Mouse (Mus musculus): ENCODE measurements around the gene Sh3rf3. TPM values are rescaled to one million over a fixed set of nuclear protein-coding genes. Genes with fewer than 3 reads are reported as not detected.
A peak's percentile ranks its signal among the peaks of the same experiment; 100 is the strongest.

Gene Sh3rf3
- polyA plus RNA-seq, 2 experiments, result not detected

DNA sequence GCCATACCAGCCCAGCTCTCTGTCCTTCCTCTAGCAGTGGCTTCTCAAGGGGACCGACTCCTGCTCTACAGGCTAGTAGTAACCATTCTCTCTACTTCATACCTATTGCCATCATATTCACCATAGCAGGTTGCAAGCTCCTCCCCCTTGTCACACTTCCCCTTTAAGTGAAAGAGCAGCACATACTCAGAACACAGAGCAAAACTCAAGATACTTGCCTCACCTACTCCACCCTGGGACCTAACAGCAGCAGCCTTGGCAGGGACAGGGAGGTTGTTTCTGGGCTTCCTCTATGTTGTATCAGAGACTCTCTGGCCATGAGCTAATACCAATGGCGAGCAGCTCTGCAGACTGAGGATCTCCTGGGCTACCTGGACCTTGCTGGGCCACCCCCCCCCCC, 312.3 kb downstream of the Sh3rf3 start:
- no peak overlapping the region for H3K4me2 ChIP-seq (ENCODE audit: low read depth)
- H3K9me3 ChIP-seq (ENCODE audit: control insufficient read depth, low read length), result no peaks in the 10 kb centered on the region
- H3K36me3 ChIP-seq (replicated peaks; ENCODE audit: control insufficient read depth, insufficient read depth, low read depth), result no peaks in the 10 kb centered on the region
- DNase-seq (ENCODE audit: low read depth in 3 of 3, low spot score in 3 of 3) (no peak), ATAC-seq (ENCODE audit: insufficient read depth) (no peak)
- H3K4me3 ChIP-seq (ENCODE audit: insufficient read depth in 1 of 2, low read depth in 2 of 2, low read length in 2 of 2), result no peak overlapping the region
- TF ChIP-seq EP300 (IDR thresholded peaks at IDR 0.05; ENCODE audit: low read depth), result no peak
- no peak for TF ChIP-seq CTCF (IDR thresholded peaks at IDR 0.05; ENCODE audit: low read depth)
- WGBS (ENCODE audit: insufficient replicate concordance), result 59% methylated on average over 2 of the region's 2 CpGs
- H3K27me3 ChIP-seq (ENCODE audit: control insufficient read depth, insufficient read depth, low read length), result no peaks in the 10 kb centered on the region
- H3K27ac ChIP-seq, result no peak overlapping the region
- H3K9ac ChIP-seq (replicated peaks), result no peak overlapping the region
- no peaks in the 10 kb centered on the region for H3K4me1 ChIP-seq (replicated peaks; ENCODE audit: control insufficient read depth in 2 of 2, insufficient read depth in 2 of 2, low read length in 1 of 2)

DNA sequence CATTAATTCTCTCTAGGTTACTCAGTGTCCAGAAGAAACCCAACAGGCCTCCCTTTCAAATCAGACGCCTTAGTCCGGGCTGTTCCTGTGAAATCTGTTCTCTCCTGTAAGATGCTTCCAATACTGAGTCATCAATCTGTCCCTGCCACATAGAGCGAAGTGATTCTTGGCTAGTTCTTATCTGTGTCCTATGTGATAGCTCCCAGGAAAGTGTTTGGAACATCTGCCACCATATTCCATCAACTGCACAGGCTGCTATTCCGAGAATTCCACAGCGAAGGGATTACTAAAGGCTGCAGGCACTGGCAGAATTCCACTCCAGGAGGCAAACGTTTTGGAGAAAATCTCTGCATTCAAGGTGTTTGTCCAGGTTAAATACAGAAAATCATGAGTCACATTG, 314.5 kb downstream of the Sh3rf3 start:
- ATAC-seq (ENCODE audit: insufficient read depth), result no peak
- no peak overlapping the region for H3K9ac ChIP-seq (replicated peaks)
- no peaks in the 10 kb centered on the region for H3K27me3 ChIP-seq (ENCODE audit: control insufficient read depth, insufficient read depth, low read length)
- no peaks in the 10 kb centered on the region for H3K36me3 ChIP-seq (replicated peaks; ENCODE audit: control insufficient read depth, insufficient read depth, low read depth)
- H3K4me2 ChIP-seq (ENCODE audit: low read depth), result no peak overlapping the region
- no peak for TF ChIP-seq CTCF (IDR thresholded peaks at IDR 0.05; ENCODE audit: low read depth)
- H3K27ac ChIP-seq, result no peak overlapping the region
- no peak for DNase-seq (ENCODE audit: low read depth in 3 of 3, low spot score in 3 of 3)
- no peak overlapping the region for H3K4me3 ChIP-seq (ENCODE audit: insufficient read depth in 1 of 2, low read depth in 2 of 2, low read length in 2 of 2)
- WGBS (ENCODE audit: insufficient replicate concordance), result 50% methylated on average over 6 of the region's 6 CpGs
- no peaks in the 10 kb centered on the region; a peak in 1 of 4 replicates for H3K4me1 ChIP-seq (replicated peaks; ENCODE audit: control insufficient read depth in 2 of 2, insufficient read depth in 2 of 2, low read length in 1 of 2)
- H3K9me3 ChIP-seq (ENCODE audit: control insufficient read depth, low read length), result no peaks in the 10 kb centered on the region

DNA sequence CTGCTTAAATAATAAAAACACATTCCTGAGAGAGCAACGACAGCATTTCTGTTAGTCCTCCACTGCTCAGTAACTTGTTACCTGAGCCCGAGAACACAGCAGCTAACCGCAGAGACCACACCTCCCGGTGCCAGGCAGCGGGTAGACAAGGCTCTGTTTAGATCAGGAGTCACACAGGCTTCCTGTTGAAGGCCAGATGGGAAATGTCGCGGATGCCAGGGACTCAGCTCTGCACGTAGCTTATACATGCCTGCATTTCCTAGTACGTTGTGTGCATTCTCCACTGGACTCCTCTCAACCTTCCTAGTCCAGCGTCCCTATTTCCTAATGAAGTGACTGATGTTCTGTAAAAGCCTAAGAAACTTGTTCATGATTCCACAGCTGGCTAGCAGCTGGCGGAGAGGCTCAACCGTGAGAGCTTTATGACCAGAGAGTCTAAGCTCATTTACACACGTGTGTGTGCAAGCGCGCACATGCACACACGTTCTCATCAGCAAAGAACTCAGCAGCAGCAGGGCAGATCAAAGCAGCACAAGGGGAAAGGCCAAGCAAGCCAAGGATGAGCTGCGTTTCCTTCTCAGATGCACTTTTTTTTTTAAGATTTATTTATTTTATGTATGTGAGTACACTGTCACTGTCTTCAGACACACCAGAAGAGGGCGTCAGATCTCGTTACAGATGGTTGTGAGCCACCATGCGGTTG, 318.9 kb downstream of the Sh3rf3 start:
- Histone ChIP-seq H3K36me3 (replicated peaks; ENCODE audit: control insufficient read depth, insufficient read depth, low read depth) (no peaks in the 10 kb centered on the region), H3K4me2 (ENCODE audit: low read depth) (no peak overlapping the region), H3K9me3 (ENCODE audit: control insufficient read depth, low read length) (no peaks in the 10 kb centered on the region), H3K4me1 (replicated peaks; ENCODE audit: control insufficient read depth in 2 of 2, insufficient read depth in 2 of 2, low read length in 1 of 2) (no peaks in the 10 kb centered on the region; a peak in 1 of 4 replicates), H3K27ac (no peak overlapping the region), H3K27me3 (ENCODE audit: control insufficient read depth, insufficient read depth, low read length) (no peaks in the 10 kb centered on the region), H3K4me3 (ENCODE audit: insufficient read depth in 1 of 2, low read depth in 2 of 2, low read length in 2 of 2) (no peak overlapping the region), H3K9ac (replicated peaks) (no peak overlapping the region)
- DNase-seq (ENCODE audit: low read depth in 3 of 3, low spot score in 3 of 3), result no peak
- TF ChIP-seq EP300 (IDR thresholded peaks at IDR 0.05; ENCODE audit: low read depth), result no peak
- TF ChIP-seq CTCF (IDR thresholded peaks at IDR 0.05; ENCODE audit: low read depth), result no peak
- ATAC-seq (ENCODE audit: insufficient read depth), result no peak
- WGBS (ENCODE audit: insufficient replicate concordance), result 45% methylated on average over 20 of the region's 20 CpGs

DNA sequence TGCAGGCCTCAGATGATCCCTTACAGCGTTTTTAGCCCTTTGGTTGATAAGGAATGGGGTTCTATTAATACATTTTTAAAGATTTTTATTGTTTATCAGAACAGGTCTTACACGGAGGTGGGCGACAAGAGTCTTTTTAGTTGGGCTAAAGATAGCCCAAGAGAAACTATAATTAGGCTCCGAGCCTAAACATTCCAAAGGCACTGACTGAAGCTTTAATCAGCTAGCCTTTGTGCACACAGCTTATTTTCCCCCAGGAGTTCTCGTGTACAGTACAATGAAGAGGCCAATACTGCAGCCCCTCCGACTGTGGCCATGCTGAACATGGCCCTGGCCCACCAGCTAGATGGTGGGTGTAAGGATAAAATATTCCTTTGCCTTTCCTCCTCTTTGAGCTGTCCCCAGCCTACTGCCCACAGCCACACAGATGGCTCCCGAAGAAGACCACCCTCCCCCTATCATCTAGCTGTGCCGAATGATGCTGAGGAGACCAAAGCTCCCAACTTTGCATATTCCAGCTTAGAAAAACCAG, 320.4 kb downstream of the Sh3rf3 start:
- Histone ChIP-seq H3K27ac (no peak overlapping the region), H3K4me3 (ENCODE audit: insufficient read depth in 1 of 2, low read depth in 2 of 2, low read length in 2 of 2) (no peak overlapping the region), H3K4me2 (ENCODE audit: low read depth) (no peak overlapping the region), H3K36me3 (replicated peaks; ENCODE audit: control insufficient read depth, insufficient read depth, low read depth) (no peaks in the 10 kb centered on the region), H3K9ac (replicated peaks) (no peak overlapping the region), H3K27me3 (ENCODE audit: control insufficient read depth, insufficient read depth, low read length) (no peaks in the 10 kb centered on the region), H3K4me1 (replicated peaks; ENCODE audit: control insufficient read depth in 2 of 2, insufficient read depth in 2 of 2, low read length in 1 of 2) (no peaks in the 10 kb centered on the region; a peak in 1 of 4 replicates), H3K9me3 (ENCODE audit: control insufficient read depth, low read length) (no peaks in the 10 kb centered on the region)
- TF ChIP-seq EP300 (IDR thresholded peaks at IDR 0.05; ENCODE audit: low read depth) (no peak), CTCF (IDR thresholded peaks at IDR 0.05; ENCODE audit: low read depth) (no peak)
- 52% methylated on average over 8 of the region's 8 CpGs for WGBS (ENCODE audit: insufficient replicate concordance)
- DNase-seq (ENCODE audit: low read depth in 3 of 3, low spot score in 3 of 3) (no peak), ATAC-seq (ENCODE audit: insufficient read depth) (no peak)

DNA sequence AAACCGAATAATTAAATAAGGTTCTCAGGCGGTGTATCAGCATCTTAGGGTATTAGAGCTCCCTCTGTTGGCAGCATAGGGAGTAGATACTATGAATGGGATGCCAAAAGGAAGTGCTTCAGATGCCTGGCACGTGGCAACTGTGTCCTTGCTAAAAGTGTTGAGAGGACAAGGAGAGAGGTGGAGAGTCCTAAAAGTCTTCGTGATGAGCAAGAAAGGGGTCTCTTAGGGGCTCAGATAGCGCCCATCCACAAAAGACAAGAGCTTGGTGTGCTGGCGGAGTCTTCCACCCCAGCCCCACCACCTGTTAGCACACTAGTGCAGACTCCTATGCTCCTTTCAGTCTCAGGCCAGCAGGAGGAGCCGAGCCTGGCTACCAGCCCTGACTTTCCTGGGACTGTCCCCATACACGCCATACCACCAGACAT, 336.8 kb downstream of the Sh3rf3 start:
- H3K9ac ChIP-seq (replicated peaks), result no peak overlapping the region
- 15% methylated on average over 8 of the region's 8 CpGs for WGBS (ENCODE audit: insufficient replicate concordance)
- H3K27ac ChIP-seq, result no peak overlapping the region
- no peaks in the 10 kb centered on the region for H3K4me1 ChIP-seq (replicated peaks; ENCODE audit: control insufficient read depth in 2 of 2, insufficient read depth in 2 of 2, low read length in 1 of 2)
- no peaks in the 10 kb centered on the region for H3K9me3 ChIP-seq (ENCODE audit: control insufficient read depth, low read length)
- no peak overlapping the region for H3K4me2 ChIP-seq (ENCODE audit: low read depth)
- peak; percentile 55 for TF ChIP-seq CTCF (IDR thresholded peaks at IDR 0.05; ENCODE audit: low read depth)
- TF ChIP-seq EP300 (IDR thresholded peaks at IDR 0.05; ENCODE audit: low read depth), result no peak
- ATAC-seq (ENCODE audit: insufficient read depth) (no peak), DNase-seq (ENCODE audit: low read depth in 3 of 3, low spot score in 3 of 3) (peak in 1 of 3 experiments; percentile 17)
- H3K4me3 ChIP-seq (ENCODE audit: insufficient read depth in 1 of 2, low read depth in 2 of 2, low read length in 2 of 2), result no peak overlapping the region
- H3K36me3 ChIP-seq (replicated peaks; ENCODE audit: control insufficient read depth, insufficient read depth, low read depth), result no peaks in the 10 kb centered on the region
- no peaks in the 10 kb centered on the region for H3K27me3 ChIP-seq (ENCODE audit: control insufficient read depth, insufficient read depth, low read length)

All from liver, embryonic 14.5 days (tissue).